Mouse (Mus musculus) brown adipose tissue, adult 24 weeks (tissue): ENCODE results near the gene Rps6ka6. TPM values are rescaled to one million over a fixed set of nuclear protein-coding genes. Genes with fewer than 3 reads are reported as not detected.

Source experiments
- polyA plus RNA-seq: library from polyadenylated mRNA; stranded (reverse); fragments of >200 nt; gene quantifications from 2 replicates; pipeline ENCODE4 v1.2.4, GENCODE M21; 2012; ENCODE audit not compliant: missing spikeins, insufficient read depth, insufficient read length

Rps6ka6 gene
- polyA plus RNA-seq, 1 experiment = not detected

Other genes with a start within 250 kb of the Rps6ka6 start
- not detected in 2 replicates for gene Hdx, start 159.1 kb upstream of the Rps6ka6 start, polyA plus RNA-seq